Mouse (Mus musculus) embryonic facial prominence, embryonic 11.5 days (tissue): ENCODE measurements around the gene Foxn3. TPM values are rescaled to one million over a fixed set of nuclear protein-coding genes. Genes with fewer than 3 reads are reported as not detected.

Experiments used
- ATAC-seq: fragments of 200-750 bp; cut with Nextera tagmentation; replicated peaks from 2 replicates; pipeline ENCODE4 v1.8.0; 2017; ENCODE audit warnings: low read depth; ENCODE audit not compliant: insufficient number of reproducible peaks, low FRiP score, low TSS enrichment
- DNase-seq: peaks from one replicate; pipeline ENCODE4 v3.0.0-alpha.2; 2015; ENCODE audit warnings: low spot score
- H3K27ac ChIP-seq: fragments of 300-500 bp; sonication (generic); replicated peaks from 2 replicates; pipeline ENCODE4 v1.5.1; 2014; ENCODE audit warnings: mild to moderate bottlenecking, low read depth, low read length, control low read depth
- H3K27me3 ChIP-seq: fragments of 300-500 bp; sonication (generic); 2 replicates; pipeline ENCODE4 v1.6.1; 2014; ENCODE audit warnings: mild to moderate bottlenecking, low read length, moderate library complexity, mixed read lengths; ENCODE audit not compliant: control insufficient read depth, insufficient read depth
- H3K36me3 ChIP-seq: fragments of 300-500 bp; sonication (generic); replicated peaks from 2 replicates; pipeline ENCODE4 v1.6.1; 2014; ENCODE audit warnings: low read depth, mild to moderate bottlenecking, low read length, moderate library complexity, mixed read lengths; ENCODE audit not compliant: control insufficient read depth, insufficient read depth
- H3K4me1 ChIP-seq: fragments of 300-500 bp; sonication (generic); 2 replicates; pipeline ENCODE4 v1.6.1; 2014; ENCODE audit warnings: low read length, mixed read lengths; ENCODE audit not compliant: control insufficient read depth, insufficient read depth
- H3K4me2 ChIP-seq: fragments of 300-500 bp; sonication (generic); 2 replicates; pipeline ENCODE4 v1.6.1; 2014; ENCODE audit warnings: low read depth, mild to moderate bottlenecking, control low read depth, low read length, moderate library complexity
- H3K4me3 ChIP-seq: fragments of 300-500 bp; sonication (generic); 2 replicates; pipeline ENCODE4 v1.5.1; 2014; ENCODE audit warnings: low read depth, low read length, control low read depth
- H3K9ac ChIP-seq: fragments of 300-500 bp; sonication (generic); replicated peaks from 2 replicates; pipeline ENCODE4 v1.6.1; 2014; ENCODE audit warnings: mild to moderate bottlenecking, control low read depth, low read length
- H3K9me3 ChIP-seq: fragments of 300-500 bp; sonication (generic); replicated peaks from 2 replicates; pipeline ENCODE4 v1.6.1; 2016; ENCODE audit warnings: mild to moderate bottlenecking, low read length, inconsistent platforms, mixed read lengths; ENCODE audit not compliant: control insufficient read depth
- WGBS: fragments of 180-500 bp; shearing (Covaris S2); extraction: QIAGEN DNeasy Blood & Tissue Kit; methylation state at CpG from one replicate; pipeline ENCODE4 v1.1.7; 2014; 5-methylcytosine and 5-hydroxymethylcytosine counted together
- polyA plus RNA-seq: library from polyadenylated mRNA; unstranded; fragments of >200 nt; fragmentation: Nextera tagmentation; extraction: Ambion mirVana; gene quantifications from 2 replicates; pipeline ENCODE4 v1.2.1, GENCODE M21; 2014

Foxn3 gene
- polyA plus RNA-seq, 1 experiment from 2014 or later = 80.5 TPM

DNA sequence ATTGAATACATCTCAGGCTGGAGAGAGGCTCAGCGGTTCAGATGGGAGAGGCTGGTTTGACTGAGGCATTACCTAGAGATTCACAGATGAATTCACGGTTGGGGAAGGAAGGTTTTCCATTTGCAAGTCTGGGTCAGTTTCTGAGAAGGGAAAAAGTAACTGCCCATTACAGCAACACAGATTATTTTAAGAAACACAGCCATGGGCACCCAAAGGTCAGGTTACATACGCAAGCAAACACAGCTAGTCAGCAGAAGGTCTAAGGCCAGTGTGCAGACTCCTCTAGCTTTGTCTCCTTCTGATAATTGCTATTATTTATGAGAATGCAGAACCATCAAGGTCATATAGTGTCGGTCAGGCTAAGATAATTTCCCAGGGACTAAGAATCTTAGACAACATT lies 284.0 kb downstream of the Foxn3 start:
- H3K4me1 ChIP-seq = peaks cover 4% of the 10 kb centered on the region; the same call in 1 of the 2 replicates
- WGBS = 83% methylated on average over 4 of the region's 4 CpGs
- H3K9me3 ChIP-seq = no peaks in the 10 kb centered on the region
- H3K27me3 ChIP-seq = no peaks in the 10 kb centered on the region
- ATAC-seq (no peak), DNase-seq (no peak)
- no peak overlapping the region for H3K9ac ChIP-seq
- no peak overlapping the region for H3K27ac ChIP-seq
- no peaks in the 10 kb centered on the region for H3K36me3 ChIP-seq
- no peak overlapping the region for H3K4me3 ChIP-seq
- H3K4me2 ChIP-seq = no peak overlapping the region

DNA sequence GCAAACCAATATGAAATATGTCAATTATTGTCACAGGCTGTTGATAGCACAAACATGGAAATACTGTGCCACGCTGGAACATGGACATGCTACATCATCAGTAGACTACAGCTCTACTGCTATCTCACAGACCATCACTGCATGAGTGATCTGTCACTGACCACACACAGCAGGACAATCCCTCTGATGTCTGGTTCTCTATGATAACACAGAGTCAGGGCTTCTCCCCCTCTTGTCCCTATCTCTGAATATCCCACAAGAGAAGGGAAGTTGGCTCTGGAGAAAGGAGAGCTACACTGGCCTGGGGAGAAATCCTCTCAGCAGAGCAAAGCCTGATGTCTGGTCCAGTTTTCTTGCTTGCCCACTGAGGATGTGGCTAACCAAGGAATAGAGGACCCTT lies 288.8 kb downstream of the Foxn3 start:
- Histone ChIP-seq H3K36me3 (no peaks in the 10 kb centered on the region), H3K4me3 (no peak overlapping the region), H3K4me2 (no peak overlapping the region), H3K27ac (no peak overlapping the region), H3K9me3 (no peaks in the 10 kb centered on the region), H3K27me3 (no peaks in the 10 kb centered on the region), H3K4me1 (no peaks in the 10 kb centered on the region), H3K9ac (no peak overlapping the region)
- 86% methylated on average over 1 of the region's 1 CpGs for WGBS
- DNase-seq (no peak), ATAC-seq (no peak)

DNA sequence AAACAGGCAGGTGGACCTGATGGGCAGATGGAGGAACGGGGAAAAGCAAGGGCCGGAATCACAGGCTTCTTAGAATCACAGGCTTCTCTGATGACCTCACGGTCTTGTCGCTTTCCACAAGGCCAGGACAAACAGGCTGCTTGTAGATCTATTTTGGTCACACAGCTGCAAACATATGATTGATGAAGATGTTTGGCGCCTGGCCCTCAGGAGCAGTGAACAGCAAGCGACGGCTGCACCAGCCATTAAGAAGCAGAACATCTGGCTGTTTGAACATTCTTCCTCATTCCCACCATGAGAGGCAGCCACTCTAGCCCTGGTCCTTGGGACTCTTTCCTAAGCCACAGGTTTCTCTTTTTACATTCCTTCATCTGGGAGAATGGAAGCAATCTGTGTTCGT lies 294.0 kb downstream of the Foxn3 start:
- no peaks in the 10 kb centered on the region for H3K4me1 ChIP-seq
- H3K9ac ChIP-seq = no peak overlapping the region
- 92% methylated on average over 8 of the region's 8 CpGs for WGBS
- DNase-seq (no peak), ATAC-seq (no peak)
- no peaks in the 10 kb centered on the region for H3K27me3 ChIP-seq
- no peak overlapping the region for H3K4me2 ChIP-seq
- no peak overlapping the region for H3K4me3 ChIP-seq
- H3K36me3 ChIP-seq = no peaks in the 10 kb centered on the region
- H3K9me3 ChIP-seq = no peaks in the 10 kb centered on the region
- H3K27ac ChIP-seq = no peak overlapping the region

DNA sequence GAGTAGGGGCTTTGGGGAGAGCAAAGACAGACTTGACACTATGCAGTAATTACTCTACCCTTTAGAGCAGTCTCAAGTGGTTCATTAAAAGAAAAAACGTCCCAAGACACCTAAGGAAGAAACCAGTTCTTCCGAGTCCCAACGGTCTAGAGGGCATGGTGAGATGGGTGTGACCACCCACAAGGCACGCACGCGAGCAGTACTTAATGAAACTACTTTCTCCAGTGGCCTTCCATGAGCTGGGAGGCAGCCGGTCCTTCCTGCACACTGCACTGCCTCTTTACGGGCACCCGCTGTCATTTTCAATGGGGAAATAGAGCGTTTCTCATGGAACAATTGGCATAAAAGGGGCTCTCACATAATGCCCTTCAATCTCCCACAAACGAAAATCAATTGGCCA lies 294.4 kb downstream of the Foxn3 start:
- DNase-seq = no peak
- H3K4me3 ChIP-seq = no peak overlapping the region
- no peak for ATAC-seq
- H3K9ac ChIP-seq = no peak overlapping the region
- H3K4me1 ChIP-seq = no peaks in the 10 kb centered on the region
- no peaks in the 10 kb centered on the region for H3K36me3 ChIP-seq
- H3K9me3 ChIP-seq = no peaks in the 10 kb centered on the region
- 81% methylated on average over 11 of the region's 11 CpGs for WGBS
- H3K4me2 ChIP-seq = no peak overlapping the region
- H3K27me3 ChIP-seq = no peaks in the 10 kb centered on the region
- H3K27ac ChIP-seq = no peak overlapping the region

DNA sequence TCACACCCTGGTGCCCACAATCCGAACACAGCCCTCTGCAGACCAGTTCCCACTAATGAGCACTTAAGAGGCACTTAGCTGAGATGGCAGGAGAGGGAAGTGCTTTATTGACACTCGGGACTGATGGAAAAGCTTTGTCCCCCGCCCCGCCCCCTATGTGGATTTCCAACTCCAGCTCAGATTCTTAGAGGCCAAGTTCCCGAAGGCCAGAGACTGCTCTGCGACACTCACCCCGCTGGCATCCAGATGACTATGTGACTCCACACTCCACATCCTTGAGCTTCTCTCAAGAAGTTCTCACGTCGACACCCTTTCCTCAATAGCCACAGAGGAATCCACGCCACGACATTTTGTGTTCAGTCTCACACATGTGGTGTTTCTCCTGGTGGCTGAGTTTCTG lies 295.6 kb downstream of the Foxn3 start:
- no peaks in the 10 kb centered on the region for H3K27me3 ChIP-seq
- WGBS = 77% methylated on average over 11 of the region's 11 CpGs
- no peak overlapping the region for H3K9ac ChIP-seq
- ATAC-seq (no peak), DNase-seq (no peak)
- H3K36me3 ChIP-seq = no peaks in the 10 kb centered on the region
- no peak overlapping the region for H3K27ac ChIP-seq
- no peak overlapping the region for H3K4me3 ChIP-seq
- no peaks in the 10 kb centered on the region for H3K9me3 ChIP-seq
- no peaks in the 10 kb centered on the region for H3K4me1 ChIP-seq
- no peak overlapping the region for H3K4me2 ChIP-seq

DNA sequence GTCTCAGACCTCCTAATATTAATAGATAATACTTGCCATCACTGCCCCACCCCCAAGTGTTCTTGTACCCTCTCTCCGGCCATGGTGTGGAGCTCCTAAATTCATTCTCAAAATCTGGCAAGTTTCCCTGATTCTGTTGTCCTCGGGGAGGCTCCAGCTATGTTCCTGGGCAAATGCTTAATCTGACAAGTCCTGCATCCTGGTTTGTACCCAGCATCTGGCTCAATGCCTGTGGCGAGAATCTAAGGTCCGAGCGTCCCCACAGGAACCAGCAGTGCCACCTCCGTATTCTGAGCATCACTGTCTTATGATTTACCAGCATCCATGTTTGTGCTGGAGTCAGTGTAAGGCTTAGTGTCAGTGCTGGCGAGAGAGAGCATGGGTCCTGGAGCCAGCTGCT lies 296.9 kb downstream of the Foxn3 start:
- H3K27me3 ChIP-seq = no peaks in the 10 kb centered on the region
- no peak overlapping the region for H3K9ac ChIP-seq
- H3K4me2 ChIP-seq = no peak overlapping the region
- no peaks in the 10 kb centered on the region for H3K4me1 ChIP-seq
- no peak overlapping the region for H3K27ac ChIP-seq
- no peak for DNase-seq
- no peaks in the 10 kb centered on the region for H3K36me3 ChIP-seq
- WGBS = 90% methylated on average over 7 of the region's 7 CpGs
- ATAC-seq = no peak
- no peak overlapping the region for H3K4me3 ChIP-seq
- H3K9me3 ChIP-seq = no peaks in the 10 kb centered on the region

DNA sequence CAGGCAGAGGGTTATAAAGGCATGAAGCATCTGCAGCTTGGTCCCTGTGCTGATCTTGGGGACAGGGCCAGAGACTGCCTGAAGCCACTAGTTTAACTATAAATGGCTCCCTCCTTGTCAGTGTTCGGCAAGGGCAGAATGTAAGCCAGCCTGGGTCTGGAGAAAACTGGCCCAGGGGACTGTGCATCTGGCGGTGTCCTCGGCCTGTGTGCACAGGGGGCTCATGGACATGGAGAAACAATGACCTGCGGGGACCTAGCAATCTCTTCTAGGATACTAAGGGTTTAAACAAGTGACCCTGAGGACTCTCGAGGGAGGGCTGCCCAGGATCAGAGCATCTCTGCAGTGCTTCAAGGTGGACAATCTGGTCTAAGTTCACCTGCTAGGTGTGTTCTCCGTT lies 297.6 kb downstream of the Foxn3 start:
- H3K27ac ChIP-seq = no peak overlapping the region
- 91% methylated on average over 6 of the region's 6 CpGs for WGBS
- H3K27me3 ChIP-seq = no peaks in the 10 kb centered on the region
- no peaks in the 10 kb centered on the region for H3K4me1 ChIP-seq
- H3K9ac ChIP-seq = no peak overlapping the region
- no peak overlapping the region for H3K4me2 ChIP-seq
- DNase-seq (no peak), ATAC-seq (no peak)
- H3K9me3 ChIP-seq = no peaks in the 10 kb centered on the region
- no peaks in the 10 kb centered on the region for H3K36me3 ChIP-seq
- no peak overlapping the region for H3K4me3 ChIP-seq

DNA sequence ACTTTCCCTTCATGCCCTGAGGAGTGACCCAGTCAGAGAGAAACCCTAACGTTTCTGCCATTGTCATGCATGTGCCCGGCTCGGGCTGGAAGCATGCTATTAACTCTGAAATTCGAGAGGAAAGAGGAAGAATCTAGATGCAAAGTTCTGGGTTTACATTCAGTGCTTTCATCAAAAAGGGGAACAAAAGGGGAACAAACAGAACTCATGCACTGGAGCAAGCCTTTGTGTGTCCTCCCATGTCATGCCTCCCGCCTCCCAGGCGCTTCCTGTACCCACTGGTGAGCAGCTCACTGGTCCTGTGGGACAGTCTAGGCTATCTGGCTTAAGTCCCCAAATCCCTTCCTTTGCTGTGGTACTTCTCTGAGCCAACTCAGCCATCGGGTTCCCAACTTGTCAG lies 299.0 kb downstream of the Foxn3 start:
- Histone ChIP-seq H3K9ac (no peak overlapping the region), H3K27me3 (no peaks in the 10 kb centered on the region), H3K4me2 (no peak overlapping the region), H3K36me3 (no peaks in the 10 kb centered on the region), H3K9me3 (no peaks in the 10 kb centered on the region), H3K4me1 (no peaks in the 10 kb centered on the region), H3K4me3 (no peak overlapping the region), H3K27ac (no peak overlapping the region)
- 73% methylated on average over 7 of the region's 7 CpGs for WGBS
- DNase-seq (no peak), ATAC-seq (no peak)
